Mouse (Mus musculus) ES-E14 (cell line): ENCODE measurements at regions not wholly inside any gene's neighbourhood (a gene's known extent, or its start where the extent isn't known, plus 50 kb on each side); places are given as distances from the start of the nearest gene placed in this dataset.

Experiments
- DNase-seq: peaks from one replicate; pipeline ENCODE4 v3.0.0-alpha.2; 2013; ENCODE audit warnings: low read depth, low spot score
- H3K27ac ChIP-seq: 2 replicates; pipeline ENCODE4 v1.5.1; 2012; ENCODE audit warnings: low read depth, mild to moderate bottlenecking, low read length, moderate library complexity, mixed read lengths; ENCODE audit not compliant: poor library complexity, insufficient read depth, severe bottlenecking
- H3K36me3 ChIP-seq: 2 replicates; pipeline ENCODE4 v1.6.1; 2012; ENCODE audit warnings: mild to moderate bottlenecking, low read length, moderate library complexity, mixed read lengths; ENCODE audit not compliant: control insufficient read depth, poor library complexity, insufficient read depth, severe bottlenecking
- H3K4me1 ChIP-seq, 2 experiments: fragments of 150-350 bp in 1 of 2; sonication (generic) in 1 of 2; 2 replicates each; pipeline ENCODE4 v1.6.1; 2012; ENCODE audit warnings: low read length in 2 of 2, mild to moderate bottlenecking in 1 of 2, mixed read lengths in 1 of 2; ENCODE audit not compliant: control insufficient read depth in 2 of 2, insufficient read depth in 2 of 2, poor library complexity in 1 of 2
- H3K4me3 ChIP-seq, 2 experiments: fragments of 150-350 bp in 1 of 2; sonication (generic) in 1 of 2; 2 replicates each; pipeline ENCODE4 v1.5.1; 2012; ENCODE audit warnings: low read length in 2 of 2, low read depth in 1 of 2, mild to moderate bottlenecking in 1 of 2, mixed read lengths in 1 of 2; ENCODE audit not compliant: insufficient read depth in 1 of 2, poor library complexity in 1 of 2, severe bottlenecking in 1 of 2
- H3K9ac ChIP-seq: 2 replicates; pipeline ENCODE4 v1.6.1; 2012; ENCODE audit warnings: low read depth, mild to moderate bottlenecking, low read length, mixed read lengths; ENCODE audit not compliant: poor library complexity, insufficient read depth, severe bottlenecking
- H3K9me3 ChIP-seq: fragments of 150-350 bp; sonication (generic); 2 replicates; pipeline ENCODE4 v1.6.1; 2012; ENCODE audit warnings: low read depth, mild to moderate bottlenecking, low read length; ENCODE audit not compliant: control insufficient read depth, insufficient read depth
- CHD2 ChIP-seq: IDR thresholded peaks from 2 replicates; pipeline ENCODE4 v1.6.1; 2014; ENCODE audit warnings: mild to moderate bottlenecking, low read depth, low read length, inconsistent platforms
- HCFC1 ChIP-seq: IDR thresholded peaks from 2 replicates; pipeline ENCODE4 v1.6.1; 2012; ENCODE audit warnings: low read length, inconsistent platforms, borderline replicate concordance; ENCODE audit not compliant: insufficient read depth
- MAFK ChIP-seq: IDR thresholded peaks from 2 replicates; pipeline ENCODE4 v1.6.1; 2014; ENCODE audit warnings: mild to moderate bottlenecking, low read depth, low read length, inconsistent platforms; ENCODE audit not compliant: insufficient read depth
- ZC3H11A ChIP-seq: IDR thresholded peaks from 2 replicates; pipeline ENCODE4 v1.6.1; 2012; ENCODE audit warnings: low read depth, mild to moderate bottlenecking, inconsistent platforms, low read length, borderline replicate concordance
- ZNF384 ChIP-seq: IDR thresholded peaks from 2 replicates; pipeline ENCODE4 v1.6.1; 2012; ENCODE audit warnings: low read depth, low read length, inconsistent platforms
- in situ Hi-C, 2 experiments: fragments of 600-800 bp; cut with MboI; formaldehyde crosslinking; loops; one replicate each; pipeline ENCODE4 v1.15.1; 2025; ENCODE audit warnings: low sequenced_read_pairs in 2 of 2, inconsistent platforms in 1 of 2; ENCODE audit not compliant: unreplicated experiment in 2 of 2

- H3K27ac ChIP-seq: no peak overlapping the region
- H3K9me3 ChIP-seq: no peaks in the 10 kb centered on the region
- H3K36me3 ChIP-seq: no peaks in the 10 kb centered on the region
- TF ChIP-seq ZNF384 (no peak), HCFC1 (no peak), MAFK (no peak), ZC3H11A (no peak), CHD2 (no peak)
- no peak overlapping the region for H3K9ac ChIP-seq
- H3K4me1 ChIP-seq: peaks cover 0 to 3% of the 10 kb centered on the region in 2 experiments; a peak in 1 of 4 replicates
- DNase-seq: no peak
- no peak overlapping the region for H3K4me3 ChIP-seq
- in situ Hi-C loops: no loop called here
These were observed 171.0 kb downstream of the Ajap1 start for GRCm38 (mm10) chr4:153311574-153311973.

DNA sequence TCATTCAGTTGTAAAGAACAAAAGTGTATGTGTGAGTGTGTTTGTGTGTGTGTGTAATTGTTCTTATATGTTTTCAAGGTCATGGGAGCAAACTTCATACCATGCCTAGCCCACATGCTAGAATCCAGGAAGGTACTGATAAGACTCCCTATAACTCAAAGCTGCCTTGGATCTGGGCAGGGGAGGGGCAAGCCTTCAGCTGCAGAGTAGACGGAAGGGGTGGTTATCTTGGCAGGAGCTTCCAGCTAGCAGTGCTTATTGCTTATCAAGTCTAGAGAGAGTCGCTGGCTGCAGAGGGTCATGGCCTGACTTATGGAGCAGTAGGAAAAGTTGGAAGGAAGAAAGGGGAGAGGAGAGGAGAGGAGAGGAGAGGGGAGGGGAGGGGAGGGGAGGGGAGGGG, 172.0 kb downstream of the Ajap1 start:
- no peaks in the 10 kb centered on the region for H3K36me3 ChIP-seq
- no peak for TF ChIP-seq ZC3H11A
- TF ChIP-seq ZNF384: no peak
- TF ChIP-seq HCFC1: no peak
- TF ChIP-seq CHD2: no peak
- no peak for TF ChIP-seq MAFK
- DNase-seq: no peak
- no peak overlapping the region for H3K4me3 ChIP-seq
- H3K27ac ChIP-seq: no peak overlapping the region
- H3K9me3 ChIP-seq: no peaks in the 10 kb centered on the region
- H3K4me1 ChIP-seq: peaks cover 0 to 3% of the 10 kb centered on the region in 2 experiments; a peak in 1 of 4 replicates
- in situ Hi-C loops: no loop called here
- H3K9ac ChIP-seq: no peak overlapping the region

GRCm38 (mm10) chr4:153303521-153303920, 179.1 kb downstream of the Ajap1 start:
- Histone ChIP-seq H3K27ac (no peak overlapping the region), H3K4me3 (no peak overlapping the region), H3K4me1 (peaks cover 0 to 1% of the 10 kb centered on the region in 2 experiments; a peak in 1 of 4 replicates), H3K9me3 (no peaks in the 10 kb centered on the region), H3K9ac (no peak overlapping the region), H3K36me3 (no peaks in the 10 kb centered on the region)
- DNase-seq: no peak
- in situ Hi-C loops: no loop called here
- no peak for TF ChIP-seq ZC3H11A
- TF ChIP-seq HCFC1: no peak
- TF ChIP-seq ZNF384: no peak

GRCm38 (mm10) chr4:153302855-153303254, 179.8 kb downstream of the Ajap1 start:
- Histone ChIP-seq H3K4me3 (no peak overlapping the region), H3K27ac (no peak overlapping the region), H3K4me1 (no peaks in the 10 kb centered on the region), H3K36me3 (no peaks in the 10 kb centered on the region), H3K9ac (no peak overlapping the region), H3K9me3 (no peaks in the 10 kb centered on the region)
- DNase-seq: no peak
- in situ Hi-C loops: no loop called here
- TF ChIP-seq ZC3H11A: no peak
- TF ChIP-seq CHD2: no peak
- no peak for TF ChIP-seq HCFC1
- no peak for TF ChIP-seq ZNF384
- TF ChIP-seq MAFK: no peak

DNA sequence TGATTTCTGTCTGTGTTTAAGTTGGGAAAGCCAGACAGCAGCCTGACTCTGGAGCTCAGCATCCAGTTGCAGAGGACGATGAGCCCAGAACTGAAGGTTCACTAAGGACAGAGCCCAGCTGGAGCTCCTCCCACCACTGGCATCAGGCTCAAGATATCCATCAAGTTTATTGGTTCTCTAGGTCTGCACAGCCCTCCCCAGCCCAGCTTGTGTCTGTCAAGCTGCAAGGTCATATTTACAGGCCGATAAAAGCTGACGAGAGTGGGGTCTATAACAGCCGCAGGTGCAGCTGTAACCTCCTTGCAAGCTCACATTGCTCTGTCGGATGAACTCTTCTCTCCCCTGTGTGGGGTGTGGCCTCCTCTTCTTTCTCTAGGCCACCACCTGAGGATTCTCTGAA, 184.3 kb downstream of the Ajap1 start:
- Histone ChIP-seq H3K36me3 (no peaks in the 10 kb centered on the region), H3K27ac (no peak overlapping the region), H3K9me3 (no peaks in the 10 kb centered on the region), H3K4me3 (no peak overlapping the region), H3K9ac (no peak overlapping the region), H3K4me1 (no peaks in the 10 kb centered on the region)
- in situ Hi-C loops: no loop called here
- DNase-seq: no peak
- TF ChIP-seq CHD2: no peak
- TF ChIP-seq ZC3H11A: no peak
- no peak for TF ChIP-seq ZNF384
- TF ChIP-seq HCFC1: no peak
